In the genomic region with DNA sequence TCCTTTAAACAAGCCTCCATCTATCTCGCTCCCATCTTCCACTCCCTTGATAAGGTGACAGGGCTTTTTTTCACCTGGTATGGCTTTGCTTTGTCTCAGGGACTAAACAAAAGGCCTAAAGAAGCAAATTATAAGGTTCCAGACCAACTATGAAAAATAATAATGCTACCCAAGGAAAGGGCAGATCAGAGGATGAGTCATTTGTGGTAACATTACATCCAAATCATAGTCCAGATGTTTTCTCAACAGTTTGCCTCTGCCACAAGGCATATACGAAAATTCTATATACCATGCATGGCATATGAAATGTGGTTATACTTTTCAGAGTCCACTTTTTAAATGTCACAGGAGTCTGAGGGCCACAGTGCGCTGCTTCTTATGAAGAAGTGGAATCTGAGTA, we compare ENCODE assay signal across 24 mouse cellular contexts.
"Had no signal": no experiment of that assay in that cellular context is flagged by ENCODE, and none has a peak within 500 bp of the region (broad histone marks: within the 10 kb centered on the region; RNA-seq: fewer than 3 reads in every experiment).

No protein-coding gene starts in this region.

- DNase-seq: cerebellum, adult 9-10 months; cerebellum, adult 9-11 months; cerebellum, postnatal 10 days; cerebellum, postnatal 14 days; cerebellum, postnatal 25 days; cerebellum, postnatal 36 days; embryo, embryonic 11 days; forebrain, postnatal 0 days; gastrocnemius, adult 2 months; gastrocnemius, postnatal 10 days; gastrocnemius, postnatal 14 days; gastrocnemius, postnatal 25 days; gastrocnemius, postnatal 36 days; heart, adult 18-20 months; heart, adult 2 months had no signal

- H3K4me3 ChIP-seq: embryonic facial prominence, embryonic 10.5 days; embryonic facial prominence, embryonic 12.5 days; embryonic facial prominence, embryonic 13.5 days; embryonic facial prominence, embryonic 15.5 days; erythroblast, embryonic 14.5 days; forebrain, embryonic 10.5 days; forebrain, embryonic 12.5 days; forebrain, embryonic 13.5 days; forebrain, embryonic 15.5 days; gastrocnemius, adult 2 months; heart, adult 2 months had no signal

- H3K36me3 ChIP-seq: embryonic facial prominence, embryonic 10.5 days; embryonic facial prominence, embryonic 12.5 days; embryonic facial prominence, embryonic 13.5 days; embryonic facial prominence, embryonic 15.5 days; forebrain, embryonic 10.5 days; forebrain, embryonic 12.5 days; forebrain, embryonic 15.5 days had no signal

- H3K27ac ChIP-seq: embryonic facial prominence, embryonic 10.5 days; embryonic facial prominence, embryonic 12.5 days; embryonic facial prominence, embryonic 13.5 days; embryonic facial prominence, embryonic 15.5 days; forebrain, embryonic 10.5 days; forebrain, embryonic 12.5 days; forebrain, embryonic 13.5 days; forebrain, embryonic 15.5 days; gastrocnemius, adult 2 months; heart, adult 2 months had no signal

- H3K27me3 ChIP-seq: embryonic facial prominence, embryonic 12.5 days; embryonic facial prominence, embryonic 13.5 days; embryonic facial prominence, embryonic 15.5 days; forebrain, embryonic 12.5 days; forebrain, embryonic 13.5 days; forebrain, embryonic 15.5 days had no signal

- H3K9me3 ChIP-seq: embryonic facial prominence, embryonic 10.5 days; embryonic facial prominence, embryonic 12.5 days; embryonic facial prominence, embryonic 13.5 days; embryonic facial prominence, embryonic 15.5 days; forebrain, embryonic 10.5 days; forebrain, embryonic 12.5 days; forebrain, embryonic 13.5 days; forebrain, embryonic 15.5 days had no signal

- H3K4me1 ChIP-seq: embryonic facial prominence, embryonic 10.5 days; embryonic facial prominence, embryonic 12.5 days; embryonic facial prominence, embryonic 13.5 days; embryonic facial prominence, embryonic 15.5 days; forebrain, embryonic 10.5 days; forebrain, embryonic 12.5 days; forebrain, embryonic 13.5 days; forebrain, embryonic 15.5 days had no signal
